In the genomic region with DNA sequence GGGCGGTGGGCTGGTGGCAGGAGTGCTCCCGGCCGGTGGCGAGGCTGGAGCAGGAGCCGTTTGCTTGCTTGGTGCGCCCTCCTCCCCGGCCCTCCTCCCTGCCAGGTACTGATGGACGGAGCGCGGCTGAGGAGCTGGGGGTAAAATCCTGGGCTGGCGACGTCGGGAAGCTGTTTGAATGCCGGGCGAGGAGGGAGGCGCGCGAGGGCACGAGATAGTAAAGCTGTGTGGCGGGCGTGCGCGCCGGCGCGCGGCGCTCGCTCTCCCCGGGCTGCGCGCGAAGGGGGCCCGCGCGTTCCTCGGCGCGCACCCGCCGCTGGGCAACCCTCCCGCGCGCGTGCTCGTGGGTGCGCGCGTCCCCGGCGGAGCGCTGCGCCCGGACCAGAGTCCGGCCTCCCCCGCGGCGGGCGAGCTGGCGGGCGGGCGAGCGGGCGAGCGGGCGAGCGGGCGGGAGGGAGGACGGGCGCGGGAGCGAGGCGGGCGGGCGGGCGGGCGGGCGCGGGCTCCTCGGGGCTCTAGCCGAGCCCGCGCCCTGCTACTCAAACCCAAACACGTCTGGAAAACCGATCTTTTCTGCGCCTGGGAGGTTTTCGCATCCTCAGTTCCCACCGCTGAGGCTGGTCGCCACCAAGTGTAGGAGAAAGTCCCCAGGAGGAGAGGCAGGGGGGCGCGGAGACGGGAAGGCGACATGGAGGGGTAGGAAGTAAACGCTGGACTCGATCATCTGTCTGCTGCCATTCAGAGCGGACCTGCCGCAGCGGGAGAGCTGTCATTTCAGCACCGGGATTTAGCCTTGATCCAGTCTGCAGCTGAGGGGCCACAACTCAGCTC, we compare ENCODE assay signal across 7 mouse cellular contexts. TPM values are rescaled to one million over a fixed set of nuclear protein-coding genes. Genes with fewer than 3 reads are reported as not detected.
DNase-seq lines count a peak whose midpoint lies in the region; ATAC-seq lines count a peak whose summit lies in the region.

No protein-coding gene starts in this region.

- intact Hi-C loops in left cerebral cortex, postnatal 4 days (cut with DNase I): loop anchor here (5.0 to 10.0 kb wide), 4 partner anchors 215 to 1463 kb away; no protein-coding TSS in a partner anchor

- peak overlapping the region; percentile 92 for H3K27ac ChIP-seq in forebrain, embryonic 12.5 days
- H3K27ac ChIP-seq in intestine, embryonic 15.5 days: no peak overlapping the region
- peak overlapping the region; percentile 83 for H3K27ac ChIP-seq in neural tube, embryonic 14.5 days (ENCODE audit: low read depth, low read length)

- peak overlapping the region; percentile 71 for H3K9ac ChIP-seq in forebrain, embryonic 12.5 days
- H3K9ac ChIP-seq in intestine, embryonic 15.5 days: peak overlapping the region; percentile 37
- peak overlapping the region; percentile 72 for H3K9ac ChIP-seq in neural tube, embryonic 14.5 days (replicated peaks; ENCODE audit: low read depth, low read length)

- H3K27me3 ChIP-seq in forebrain, embryonic 12.5 days: no peaks in the 10 kb centered on the region
- peaks cover 17% of the 10 kb centered on the region for H3K27me3 ChIP-seq in intestine, embryonic 15.5 days (replicated peaks)
- H3K27me3 ChIP-seq in neural tube, embryonic 14.5 days (ENCODE audit: control insufficient read depth, insufficient read depth, low read length): no peaks in the 10 kb centered on the region

- DNase-seq in R1 (ENCODE audit: low read depth, low spot score): peak; percentile 81
- peak; percentile 3 for DNase-seq in c-Kit-positive CD71-negative TER-119-negative erythroid progenitor cells, embryonic 14.5 days (ENCODE audit: low read depth)
- peak; percentile 86 for DNase-seq in left cerebral cortex, postnatal 4 days
- DNase-seq in spleen, postnatal 14 days (ENCODE audit: low spot score in 2 of 2): no peak

- H3K4me3 ChIP-seq in forebrain, embryonic 12.5 days (replicated peaks): peak overlapping the region; percentile 66
- H3K4me3 ChIP-seq in intestine, embryonic 15.5 days (replicated peaks): peak overlapping the region; percentile 53
- H3K4me3 ChIP-seq in neural tube, embryonic 14.5 days (ENCODE audit: low read depth, low read length): peak overlapping the region; percentile 53

- peak overlapping the region; percentile 67 for H3K4me2 ChIP-seq in forebrain, embryonic 12.5 days
- H3K4me2 ChIP-seq in intestine, embryonic 15.5 days (replicated peaks): peak overlapping the region; percentile 85
- peak overlapping the region; percentile 61 for H3K4me2 ChIP-seq in neural tube, embryonic 14.5 days (ENCODE audit: low read depth, low read length)

- peak; percentile 89 for ATAC-seq in forebrain, embryonic 12.5 days (ENCODE audit: low FRiP score)
- ATAC-seq in intestine, embryonic 15.5 days: peak; percentile 90
- ATAC-seq in neural tube, embryonic 14.5 days (ENCODE audit: low read depth): peak; percentile 86

- H3K36me3 ChIP-seq in forebrain, embryonic 12.5 days (replicated peaks): no peaks in the 10 kb centered on the region
- H3K36me3 ChIP-seq in intestine, embryonic 15.5 days: no peaks in the 10 kb centered on the region
- H3K36me3 ChIP-seq in neural tube, embryonic 14.5 days (ENCODE audit: control insufficient read depth, insufficient read depth, low read length): no peaks in the 10 kb centered on the region

- peaks cover 40% of the 10 kb centered on the region for H3K4me1 ChIP-seq in forebrain, embryonic 12.5 days
- no peaks in the 10 kb centered on the region for H3K4me1 ChIP-seq in intestine, embryonic 15.5 days (replicated peaks)
- peaks cover 14% of the 10 kb centered on the region; the same call in 1 of the 2 replicates for H3K4me1 ChIP-seq in neural tube, embryonic 14.5 days (ENCODE audit: control insufficient read depth, insufficient read depth, low read length)

- WGBS in forebrain, embryonic 12.5 days: under 1% methylated on average over 51 of the region's 99 CpGs
- under 1% methylated on average over 64 of the region's 99 CpGs for WGBS in intestine, embryonic 15.5 days
- WGBS in neural tube, embryonic 14.5 days: under 1% methylated on average over 44 of the region's 99 CpGs

- no peaks in the 10 kb centered on the region for H3K9me3 ChIP-seq in forebrain, embryonic 12.5 days
- H3K9me3 ChIP-seq in intestine, embryonic 15.5 days: no peaks in the 10 kb centered on the region
- H3K9me3 ChIP-seq in neural tube, embryonic 14.5 days (ENCODE audit: control insufficient read depth, low read length): no peaks in the 10 kb centered on the region

RNA-seq across cellular contexts. Expression of a gene that starts 0.6 kb away (rescaled TPM):
- polyA plus RNA-seq in forebrain, embryonic 12.5 days (2016; fragmentation: Nextera tagmentation; extraction: Ambion mirVana): 16.8 and 18.0 TPM in 2 replicates
- polyA plus RNA-seq in intestine, embryonic 15.5 days (2015; fragmentation: Nextera tagmentation; extraction: Ambion mirVana): 2.8 and 3.0 TPM in 2 replicates
- total RNA-seq in left cerebral cortex, postnatal 4 days (2021): 100 to 1,000 TPM; 152 to 155 TPM
- polyA plus RNA-seq in neural tube, embryonic 14.5 days (2014; fragmentation: Nextera tagmentation; extraction: Ambion mirVana): 63.3 and 71.2 TPM in 2 replicates

Comparison
In these comparisons a context has a peak if more than half of its experiments do, and no peak if none do; other contexts are left out.
1. DNase-seq: peak in R1 (single experiment), c-Kit-positive CD71-negative TER-119-negative erythroid progenitor cells, embryonic 14.5 days (single experiment) and left cerebral cortex, postnatal 4 days (single experiment); none in spleen, postnatal 14 days (0 of 2).
2. Peak in every context shown above with its lines, with median percentiles within 50 percentile points of each other: ATAC-seq, H3K4me2 ChIP-seq, H3K4me3 ChIP-seq and H3K9ac ChIP-seq.